Mouse (Mus musculus): ENCODE results near the gene Etv6.

GRCm38 (mm10) chr6:134090875-134091274 lies 55.4 kb downstream of the Etv6 start:
- TF ChIP-seq CTCF (IDR thresholded peaks at IDR 0.05; ENCODE audit: low read depth) (no peak), EP300 (IDR thresholded peaks at IDR 0.05; ENCODE audit: low read depth) (no peak)
